13 mouse cellular contexts compared by ENCODE assay signal in the genomic region with DNA sequence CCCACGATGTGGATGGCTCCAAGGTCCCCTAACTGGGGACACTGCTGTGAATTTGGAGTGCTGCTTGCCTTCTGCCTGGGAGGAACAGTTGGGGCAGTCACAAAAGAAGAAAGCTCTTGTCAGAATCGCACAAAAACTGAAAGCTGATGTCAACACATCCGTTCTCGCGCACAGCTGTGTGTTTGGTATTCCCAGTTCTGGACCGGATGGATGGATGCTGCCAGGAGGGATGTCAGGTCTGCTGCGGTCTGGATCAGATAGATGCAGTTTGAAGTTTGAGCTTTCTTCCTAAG.
A peak's percentile ranks its signal among the peaks of the same experiment; 100 is the strongest.
DNase-seq lines count a peak whose midpoint lies in the region; ATAC-seq and TF ChIP-seq lines count a peak whose summit lies in the region.
"Had no signal": no experiment of that assay in that cellular context is flagged by ENCODE, and none has a peak within 500 bp of the region (broad histone marks: within the 10 kb centered on the region; RNA-seq: fewer than 3 reads in every experiment).

No protein-coding gene starts in this region.

- no peaks in the 10 kb centered on the region for H3K27me3 ChIP-seq in kidney, adult 2 months (replicated peaks; ENCODE audit: control insufficient read depth, insufficient read depth, low read length)
- no peaks in the 10 kb centered on the region for H3K27me3 ChIP-seq in heart, embryonic 16.5 days (ENCODE audit: control insufficient read depth, insufficient read depth, low read length)
- H3K27me3 ChIP-seq: CH12.LX; limb, embryonic 13.5 days had no signal

- H3K4me3 ChIP-seq in kidney, adult 2 months (ENCODE audit: insufficient read depth, low read depth, low read length): no peak overlapping the region
- H3K4me3 ChIP-seq in heart, embryonic 16.5 days (ENCODE audit: low read length): peak overlapping the region; percentile 18; the same call in 1 of the 2 replicates
- H3K4me3 ChIP-seq: limb, embryonic 13.5 days had no signal

- no peak for DNase-seq in kidney, adult 2 months
- no peak for DNase-seq in kidney, adult 18-20 months
- peak; percentile 6 for DNase-seq in retina, embryonic 14.5 days (ENCODE audit: low spot score)
- no peak for DNase-seq in retina, postnatal 1 day
- DNase-seq in telencephalon, adult 2 months (ENCODE audit: low read depth, low spot score): peak; percentile 9
- no peak for DNase-seq in spleen, postnatal 10 days (ENCODE audit: low spot score in 2 of 2)
- DNase-seq in left cerebral cortex, adult 18-20 months (ENCODE audit: low spot score in 2 of 2): no peak
- DNase-seq: cerebellum, adult 11-12 months; gastrocnemius, postnatal 36 days; thymus, adult 2 months had no signal

- peak overlapping the region; percentile 54 for H3K9ac ChIP-seq in heart, embryonic 16.5 days (ENCODE audit: low read length)
- H3K9ac ChIP-seq: limb, embryonic 13.5 days had no signal

- no peaks in the 10 kb centered on the region for H3K9me3 ChIP-seq in heart, embryonic 16.5 days (replicated peaks; ENCODE audit: control insufficient read depth, low read length)
- H3K9me3 ChIP-seq: limb, embryonic 13.5 days had no signal

- peak overlapping the region; percentile 43 for H3K4me2 ChIP-seq in heart, embryonic 16.5 days (ENCODE audit: low read depth, low read length)

- peaks cover 9% of the 10 kb centered on the region for H3K4me1 ChIP-seq in kidney, adult 2 months (ENCODE audit: control insufficient read depth, insufficient read depth, low read length)
- peaks cover 13% of the 10 kb centered on the region for H3K4me1 ChIP-seq in heart, embryonic 16.5 days (ENCODE audit: control insufficient read depth, insufficient read depth, low read length)

- no peak for TF ChIP-seq POLR2A in kidney, adult 2 months (IDR thresholded peaks at IDR 0.05; ENCODE audit: low read depth, low read length)

- no peak for TF ChIP-seq CTCF in kidney, adult 2 months (conservative IDR thresholded peaks at IDR 0.05; ENCODE audit: insufficient read depth, insufficient read length, low read depth, low read length)

- ATAC-seq in heart, embryonic 16.5 days (replicated peaks; ENCODE audit: extremely low read depth, insufficient read depth, low FRiP score): no peak

- no peaks in the 10 kb centered on the region for H3K36me3 ChIP-seq in kidney, adult 2 months (ENCODE audit: control insufficient read depth, insufficient read depth, low read length)
- H3K36me3 ChIP-seq in heart, embryonic 16.5 days (ENCODE audit: control insufficient read depth, insufficient read depth): no peaks in the 10 kb centered on the region
- H3K36me3 ChIP-seq: limb, embryonic 13.5 days had no signal

- peak overlapping the region; percentile 62 for H3K27ac ChIP-seq in kidney, adult 2 months (ENCODE audit: insufficient read depth, low read depth, low read length)
- 0 out of 2 replicates have a peak overlapping the region, but pooled peaks have one; percentile 50 for H3K27ac ChIP-seq in heart, embryonic 16.5 days (ENCODE audit: low read length)
- H3K27ac ChIP-seq: limb, embryonic 13.5 days had no signal

- WGBS in kidney, adult 2 months: 78% methylated on average over 7 of the region's 7 CpGs
- 45% methylated on average over 7 of the region's 7 CpGs for WGBS in heart, embryonic 16.5 days

Comparison
In these comparisons a context has a peak if more than half of its experiments do, and no peak if none do; other contexts are left out.
1. DNase-seq: peak in retina, embryonic 14.5 days (single experiment) and telencephalon, adult 2 months (single experiment); none in kidney, adult 2 months (single experiment), kidney, adult 18-20 months (single experiment), retina, postnatal 1 day (single experiment), spleen, postnatal 10 days (0 of 2) and left cerebral cortex, adult 18-20 months (0 of 2).